Mouse (Mus musculus) heart, embryonic 11.5 days (tissue): ENCODE results near the gene Tmem128. TPM values are rescaled to one million over a fixed set of nuclear protein-coding genes. Genes with fewer than 3 reads are reported as not detected.
A peak's percentile ranks its signal among the peaks of the same experiment; 100 is the strongest.

Source experiments
- ATAC-seq: fragments of 200-750 bp; cut with Nextera tagmentation; replicated peaks from 2 replicates; pipeline ENCODE4 v1.8.0; 2017; ENCODE audit warnings: moderate library complexity; ENCODE audit not compliant: insufficient number of reproducible peaks, low FRiP score, low TSS enrichment
- H3K27ac ChIP-seq: fragments of 300-500 bp; sonication (generic); 2 replicates; pipeline ENCODE4 v1.5.1; 2014; ENCODE audit warnings: mild to moderate bottlenecking, low read depth, low read length
- H3K27me3 ChIP-seq: fragments of 300-500 bp; sonication (generic); 2 replicates; pipeline ENCODE4 v1.6.1; 2014; ENCODE audit warnings: mild to moderate bottlenecking, low read length, mixed read lengths; ENCODE audit not compliant: control insufficient read depth, insufficient read depth
- H3K36me3 ChIP-seq: fragments of 300-500 bp; sonication (generic); 2 replicates; pipeline ENCODE4 v1.6.1; 2014; ENCODE audit warnings: mild to moderate bottlenecking, low read length, moderate library complexity, mixed read lengths; ENCODE audit not compliant: control insufficient read depth, insufficient read depth
- H3K4me1 ChIP-seq: fragments of 300-500 bp; sonication (generic); 2 replicates; pipeline ENCODE4 v1.6.1; 2014; ENCODE audit warnings: low read length; ENCODE audit not compliant: control insufficient read depth, insufficient read depth
- H3K4me2 ChIP-seq: fragments of 300-500 bp; sonication (generic); 2 replicates; pipeline ENCODE4 v1.6.1; 2014; ENCODE audit warnings: mild to moderate bottlenecking, moderate library complexity
- H3K4me3 ChIP-seq: fragments of 300-500 bp; sonication (generic); 2 replicates; pipeline ENCODE4 v1.5.1; 2014; ENCODE audit warnings: low read depth, low read length
- H3K9ac ChIP-seq: fragments of 300-500 bp; sonication (generic); 2 replicates; pipeline ENCODE4 v1.6.1; 2014; ENCODE audit warnings: mild to moderate bottlenecking, low read depth, low read length, moderate library complexity
- H3K9me3 ChIP-seq: fragments of 300-500 bp; sonication (generic); replicated peaks from 2 replicates; pipeline ENCODE4 v1.6.1; 2016; ENCODE audit warnings: low read length; ENCODE audit not compliant: control insufficient read depth
- WGBS: fragments of 180-500 bp; shearing (Covaris S2); extraction: QIAGEN DNeasy Blood & Tissue Kit; methylation state at CpG from one replicate; pipeline ENCODE4 v1.1.7; 2014; ENCODE audit not compliant: insufficient replicate concordance; 5-methylcytosine and 5-hydroxymethylcytosine counted together
- polyA plus RNA-seq: library from polyadenylated mRNA; unstranded; fragments of >200 nt; fragmentation: Nextera tagmentation; extraction: Ambion mirVana; gene quantifications from 2 replicates; pipeline ENCODE4 v1.2.1, GENCODE M21; 2014

Gene Tmem128
- polyA plus RNA-seq, 1 experiment from 2014 or later: 50.7 TPM

DNA sequence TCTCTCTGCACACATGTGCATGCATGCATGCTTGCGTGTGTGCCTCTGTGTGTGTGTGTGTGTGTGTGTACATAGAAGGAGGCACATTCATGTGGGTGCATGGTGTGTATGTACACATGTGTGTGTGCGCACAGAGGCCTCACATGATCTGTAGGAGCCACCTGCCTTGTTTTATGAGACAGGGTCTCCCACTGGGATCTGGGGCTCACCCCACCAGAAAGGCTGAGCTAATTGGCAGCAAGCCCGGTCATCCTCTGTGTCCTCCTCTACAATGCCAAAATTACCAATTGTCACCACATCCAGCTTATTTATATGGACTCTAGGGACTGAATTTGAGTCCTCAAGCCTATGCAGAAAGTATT is 18.5 kb upstream of the Tmem128 start:
- no peak overlapping the region for H3K27ac ChIP-seq
- no peaks in the 10 kb centered on the region for H3K4me1 ChIP-seq
- no peaks in the 10 kb centered on the region for H3K36me3 ChIP-seq
- ATAC-seq: no peak
- no peak overlapping the region for H3K4me3 ChIP-seq
- no peaks in the 10 kb centered on the region for H3K27me3 ChIP-seq
- H3K9ac ChIP-seq: no peak overlapping the region
- H3K4me2 ChIP-seq: no peak overlapping the region
- H3K9me3 ChIP-seq: no peaks in the 10 kb centered on the region
- 84% methylated on average over 3 of the region's 3 CpGs for WGBS

DNA sequence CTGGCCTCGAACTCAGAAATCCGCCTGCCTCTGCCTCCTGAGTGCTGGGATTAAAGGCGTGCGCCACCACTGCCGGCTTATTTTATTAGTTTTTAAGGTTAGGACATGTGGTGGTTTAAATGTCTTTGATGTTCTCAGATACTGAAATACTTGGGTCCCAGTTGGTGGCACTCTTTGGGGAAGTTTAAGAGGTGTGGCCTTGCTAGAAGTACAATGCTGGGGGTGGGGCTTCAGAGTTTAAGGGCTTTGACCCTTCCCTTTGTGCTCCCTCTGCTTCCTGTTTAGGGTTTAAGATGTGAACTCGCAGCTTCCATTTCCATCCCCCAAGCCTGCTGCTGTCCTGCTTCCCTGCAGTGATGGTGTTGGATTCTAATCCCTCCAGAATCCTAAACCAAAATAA is 18.0 kb upstream of the Tmem128 start:
- 79% methylated on average over 6 of the region's 6 CpGs for WGBS
- Histone ChIP-seq H3K4me1 (no peaks in the 10 kb centered on the region), H3K4me2 (no peak overlapping the region), H3K36me3 (no peaks in the 10 kb centered on the region), H3K4me3 (no peak overlapping the region), H3K9me3 (no peaks in the 10 kb centered on the region), H3K27ac (no peak overlapping the region), H3K9ac (no peak overlapping the region), H3K27me3 (no peaks in the 10 kb centered on the region)
- ATAC-seq: no peak

DNA sequence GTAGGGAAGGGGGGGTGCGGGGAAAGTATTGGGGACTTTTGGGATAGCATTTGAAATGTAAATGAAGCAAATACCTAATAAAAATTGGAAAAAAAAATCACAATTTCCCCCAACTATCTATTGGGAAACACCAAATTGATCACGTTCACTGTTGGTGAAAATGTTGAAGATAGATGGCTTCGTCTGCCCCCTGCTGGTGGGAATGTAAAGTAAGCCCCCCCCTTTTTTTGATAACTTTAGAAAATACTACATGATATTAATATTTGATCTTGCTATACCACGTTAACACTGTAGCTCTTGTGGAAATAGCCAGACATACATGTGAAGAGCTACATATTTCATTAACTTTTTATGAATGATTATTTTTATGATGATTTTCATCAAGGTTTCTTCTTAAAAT is 4.8 kb upstream of the Tmem128 start:
- 0 out of 2 replicates have a peak overlapping the region, but pooled peaks have one; percentile 29 for H3K27ac ChIP-seq
- 45% methylated on average over 4 of the region's 4 CpGs for WGBS
- no peak overlapping the region for H3K4me3 ChIP-seq

DNA sequence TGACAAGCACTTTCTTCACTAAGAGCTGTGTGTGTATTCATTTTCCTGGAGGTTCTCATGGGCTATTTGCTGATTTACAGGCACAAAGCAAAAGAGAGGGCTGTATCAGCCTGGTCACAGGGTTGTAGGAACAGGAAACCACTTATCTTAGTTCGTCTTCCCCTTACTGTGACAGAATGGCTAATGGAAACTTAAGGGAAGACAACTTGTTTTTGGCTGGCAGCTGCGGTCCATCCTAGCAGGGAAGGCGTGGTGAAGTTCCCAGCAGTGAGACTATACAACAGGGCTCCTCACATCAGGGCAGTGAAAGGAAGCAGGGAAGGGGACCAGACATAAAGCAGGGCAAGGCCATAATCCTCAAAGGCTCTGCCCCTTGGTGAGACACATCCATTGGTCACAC is 4.3 kb upstream of the Tmem128 start:
- no peaks in the 10 kb centered on the region for H3K4me1 ChIP-seq
- H3K9me3 ChIP-seq: no peaks in the 10 kb centered on the region
- no peaks in the 10 kb centered on the region for H3K36me3 ChIP-seq
- no peak overlapping the region for H3K4me3 ChIP-seq
- WGBS: 50% methylated on average over 3 of the region's 3 CpGs
- peak; percentile 57; the same call in 1 of the 2 replicates for ATAC-seq
- H3K4me2 ChIP-seq: no peak overlapping the region
- no peak overlapping the region for H3K9ac ChIP-seq
- H3K27ac ChIP-seq: peak overlapping the region; percentile 57
- 0 out of 2 replicates have a peak, but pooled peaks cover 2% of the 10 kb centered on the region for H3K27me3 ChIP-seq

More for the DNA sequence above, 4.8 kb upstream of the Tmem128 start:
- H3K36me3 ChIP-seq: no peaks in the 10 kb centered on the region
- no peak overlapping the region for H3K4me2 ChIP-seq
- 0 out of 2 replicates have a peak, but pooled peaks cover 2% of the 10 kb centered on the region for H3K27me3 ChIP-seq
- H3K9me3 ChIP-seq: no peaks in the 10 kb centered on the region
- ATAC-seq: no peak
- H3K9ac ChIP-seq: no peak overlapping the region
- no peaks in the 10 kb centered on the region for H3K4me1 ChIP-seq

DNA sequence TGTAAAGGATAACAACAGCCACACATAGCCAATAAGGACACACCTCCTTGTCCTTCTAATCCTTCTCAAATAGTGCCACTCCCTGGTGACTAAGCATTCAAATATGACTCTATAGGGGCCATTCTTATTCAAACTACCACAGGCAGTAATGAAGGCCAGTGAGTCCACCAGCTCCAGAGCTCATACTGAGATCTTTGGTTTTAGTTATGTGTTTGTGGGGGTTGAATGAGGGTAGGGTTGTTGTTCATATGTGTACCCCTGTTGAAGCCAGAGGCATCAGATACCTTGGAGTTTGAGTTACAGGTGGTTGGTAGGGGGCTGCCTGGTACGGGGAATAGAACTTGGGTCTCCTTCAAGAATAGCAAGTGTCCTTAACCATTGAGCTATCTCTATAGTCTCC is 3.4 kb upstream of the Tmem128 start:
- 0 out of 2 replicates have a peak, but pooled peaks cover 4% of the 10 kb centered on the region for H3K4me1 ChIP-seq
- H3K9ac ChIP-seq: no peak overlapping the region
- H3K4me2 ChIP-seq: no peak overlapping the region
- H3K27ac ChIP-seq: no peak overlapping the region
- H3K9me3 ChIP-seq: no peaks in the 10 kb centered on the region
- H3K36me3 ChIP-seq: no peaks in the 10 kb centered on the region
- 70% methylated on average over 1 of the region's 1 CpGs for WGBS
- H3K27me3 ChIP-seq: 0 out of 2 replicates have a peak, but pooled peaks cover 2% of the 10 kb centered on the region
- ATAC-seq: no peak
- no peak overlapping the region for H3K4me3 ChIP-seq

DNA sequence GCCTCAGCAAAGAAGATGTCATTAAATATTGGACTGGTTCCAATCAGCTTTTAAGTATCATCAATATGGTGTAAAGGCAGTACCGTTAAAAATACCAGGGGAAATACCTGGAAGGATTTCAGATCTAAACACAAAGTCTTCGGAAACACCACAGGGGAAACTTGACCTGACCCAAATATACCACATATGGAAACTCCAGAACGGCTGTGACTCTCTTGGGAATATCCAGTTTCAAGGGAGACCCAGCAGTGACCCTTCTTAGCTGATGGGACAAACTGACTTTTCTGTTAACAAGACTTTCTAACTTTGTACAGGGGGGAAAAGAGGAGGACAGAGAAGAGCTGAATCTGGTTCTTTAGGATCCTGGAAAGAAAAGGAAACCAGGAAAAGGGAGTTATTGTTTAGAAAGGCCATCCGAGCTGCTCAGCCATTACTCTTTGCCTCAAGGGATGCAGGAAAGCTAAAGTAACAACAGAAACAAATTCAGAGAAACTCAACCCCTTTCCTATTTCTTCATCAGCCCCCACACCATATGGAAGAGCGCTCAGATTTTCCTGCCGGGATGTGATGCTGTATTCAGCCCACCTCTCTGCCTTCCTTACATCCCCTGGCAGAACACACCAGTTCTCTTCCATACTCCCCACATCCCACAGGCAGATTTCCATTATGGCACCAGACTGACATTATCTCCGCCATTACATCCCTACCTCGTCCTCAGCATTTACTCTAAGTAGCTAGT is 1.8 kb upstream of the Tmem128 start:
- Histone ChIP-seq H3K4me3 (no peak overlapping the region), H3K27ac (no peak overlapping the region), H3K4me2 (no peak overlapping the region), H3K36me3 (0 out of 2 replicates have a peak, but pooled peaks cover under 1% of the 10 kb centered on the region), H3K9me3 (no peaks in the 10 kb centered on the region), H3K4me1 (0 out of 2 replicates have a peak, but pooled peaks cover 4% of the 10 kb centered on the region), H3K9ac (no peak overlapping the region), H3K27me3 (0 out of 2 replicates have a peak, but pooled peaks cover 2% of the 10 kb centered on the region)
- no peak for ATAC-seq
- 75% methylated on average over 8 of the region's 8 CpGs for WGBS

DNA sequence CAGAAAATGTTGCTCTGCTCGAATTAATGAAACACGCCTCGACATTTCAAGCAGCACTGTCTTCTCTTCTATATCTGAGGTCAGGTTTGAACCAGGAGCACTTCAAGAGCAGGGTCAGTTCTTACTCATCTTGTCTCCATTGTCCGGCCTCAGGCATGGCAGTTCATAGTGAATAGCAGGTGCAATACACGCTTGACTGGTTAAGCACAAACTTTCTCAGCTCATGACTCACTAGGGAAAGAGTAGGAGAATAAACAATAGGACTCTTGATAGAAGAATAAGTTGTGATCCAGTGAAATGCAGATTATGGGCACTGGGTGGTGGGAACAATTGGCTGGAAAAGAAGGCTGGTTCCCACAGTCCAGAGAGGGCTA is 1.2 kb upstream of the Tmem128 start:
- 87% methylated on average over 5 of the region's 5 CpGs for WGBS
- Histone ChIP-seq H3K4me3 (no peak overlapping the region), H3K4me2 (no peak overlapping the region), H3K9ac (no peak overlapping the region), H3K4me1 (0 out of 2 replicates have a peak, but pooled peaks cover 4% of the 10 kb centered on the region), H3K27me3 (0 out of 2 replicates have a peak, but pooled peaks cover 2% of the 10 kb centered on the region), H3K9me3 (no peaks in the 10 kb centered on the region), H3K27ac (no peak overlapping the region), H3K36me3 (0 out of 2 replicates have a peak, but pooled peaks cover 3% of the 10 kb centered on the region)
- ATAC-seq: no peak

DNA sequence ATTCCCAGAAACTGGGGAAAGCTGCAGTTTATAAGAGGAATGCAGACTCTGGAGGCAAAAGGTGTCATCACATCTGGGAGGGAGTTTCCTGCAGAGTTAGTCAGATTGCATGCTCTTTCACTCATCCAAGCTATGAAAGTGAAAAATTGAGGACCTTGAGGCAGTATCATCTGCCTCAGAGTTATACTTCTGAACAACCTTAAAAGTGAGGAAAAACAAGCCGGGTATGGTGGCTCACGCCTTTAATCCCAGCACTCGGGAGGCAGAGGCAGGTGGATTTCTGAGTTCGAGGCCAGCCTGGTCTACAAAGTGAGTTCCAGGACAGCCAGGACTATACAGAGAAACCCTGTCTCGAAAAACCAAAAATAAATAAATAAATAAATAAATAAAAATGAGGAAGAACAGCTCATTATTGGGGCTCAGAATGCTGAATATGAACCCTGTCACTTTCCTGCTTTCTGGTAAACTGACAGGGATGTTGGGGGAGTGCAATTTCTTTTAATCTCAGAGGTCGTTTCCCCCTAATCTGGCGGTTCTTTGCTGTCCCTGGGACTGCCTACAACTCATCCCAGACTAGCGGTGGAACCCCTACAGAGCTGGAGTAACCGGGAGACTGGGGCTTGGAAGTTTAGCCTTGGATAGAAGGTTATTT is 404 bp upstream of the Tmem128 start:
- H3K4me3 ChIP-seq: peak overlapping the region; percentile 87
- peaks cover 9% of the 10 kb centered on the region; the same call in 1 of the 2 replicates for H3K36me3 ChIP-seq
- peak overlapping the region; percentile 91 for H3K27ac ChIP-seq
- H3K4me1 ChIP-seq: 0 out of 2 replicates have a peak, but pooled peaks cover 4% of the 10 kb centered on the region
- 39% methylated on average over 9 of the region's 9 CpGs for WGBS
- peak overlapping the region; percentile 92 for H3K9ac ChIP-seq
- no peak for ATAC-seq
- no peaks in the 10 kb centered on the region for H3K9me3 ChIP-seq
- H3K27me3 ChIP-seq: 0 out of 2 replicates have a peak, but pooled peaks cover 2% of the 10 kb centered on the region
- peak overlapping the region; percentile 79 for H3K4me2 ChIP-seq
